Mouse (Mus musculus): ENCODE data around the gene Olfr974.
"Not testable (repeated sequence)": the region's sequence is repeated elsewhere in the genome, so short reads cannot be mapped to it uniquely, and the experiment has no call there.

GRCm38 (mm10) chr9:39961033-39961432 lies 23.7 kb downstream of the Olfr974 start, which contains the start of gene Olfr976:
- not testable (repeated sequence) for TF ChIP-seq POLR2A (IDR thresholded peaks at IDR 0.05; ENCODE audit: low read depth, low read length); CTCF (IDR thresholded peaks at IDR 0.05; ENCODE audit: extremely low read depth, insufficient read length, insufficient replicate concordance, low read depth, low read length)

All from small intestine, adult 2 months (tissue).